Mouse (Mus musculus): ENCODE results near the gene Sptbn2. TPM values are rescaled to one million over a fixed set of nuclear protein-coding genes. Genes with fewer than 3 reads are reported as not detected.

Sptbn2 gene
- polyA plus RNA-seq, 1 experiment from 2014 or later: 2.6 TPM

Other genes with a start within 250 kb of the Sptbn2 start
- gene Syt12, start 233.7 kb upstream of the Sptbn2 start, polyA plus RNA-seq (2016; fragmentation: Nextera tagmentation; extraction: Ambion mirVana): 0.63 and 0.88 TPM in 2 replicates
- gene 2010003K11Rik, start 212.6 kb upstream of the Sptbn2 start, polyA plus RNA-seq (2016; fragmentation: Nextera tagmentation; extraction: Ambion mirVana): not detected in 2 replicates
- 20.6 and 24.0 TPM in 2 replicates for gene Pcx, start 200.7 kb upstream of the Sptbn2 start, polyA plus RNA-seq (2016; fragmentation: Nextera tagmentation; extraction: Ambion mirVana)
- 12.1 and 15.4 TPM in 2 replicates for gene Lrfn4, start 95.5 kb upstream of the Sptbn2 start, polyA plus RNA-seq (2016; fragmentation: Nextera tagmentation; extraction: Ambion mirVana)
- 68.1 and 68.8 TPM in 2 replicates for gene Rce1, start 85.5 kb upstream of the Sptbn2 start, polyA plus RNA-seq (2016; fragmentation: Nextera tagmentation; extraction: Ambion mirVana)
- gene Gm960, start 12.5 kb upstream of the Sptbn2 start, polyA plus RNA-seq (2016; fragmentation: Nextera tagmentation; extraction: Ambion mirVana): 5.6 and 6.9 TPM in 2 replicates
- gene Rbm4b, start 45.3 kb downstream of the Sptbn2 start, polyA plus RNA-seq (2016; fragmentation: Nextera tagmentation; extraction: Ambion mirVana): 111 and 116 TPM in 2 replicates
- 80.1 and 90.2 TPM in 2 replicates for gene Rbm4, start 82.7 kb downstream of the Sptbn2 start, polyA plus RNA-seq (2016; fragmentation: Nextera tagmentation; extraction: Ambion mirVana)
- 36.3 and 57.2 TPM in 2 replicates for gene Gm21992, start 100.4 kb downstream of the Sptbn2 start, polyA plus RNA-seq (2016; fragmentation: Nextera tagmentation; extraction: Ambion mirVana)
- 113 and 114 TPM in 2 replicates for gene Rbm14, start 100.5 kb downstream of the Sptbn2 start, polyA plus RNA-seq (2016; fragmentation: Nextera tagmentation; extraction: Ambion mirVana)
- 56.4 and 60.4 TPM in 2 replicates for gene Ccs, start 128.2 kb downstream of the Sptbn2 start, polyA plus RNA-seq (2016; fragmentation: Nextera tagmentation; extraction: Ambion mirVana)
- 0.06 and 0.09 TPM in 2 replicates for gene Ccdc87, start 128.2 kb downstream of the Sptbn2 start, polyA plus RNA-seq (2016; fragmentation: Nextera tagmentation; extraction: Ambion mirVana)
- gene Ctsf, start 144.0 kb downstream of the Sptbn2 start, polyA plus RNA-seq (2016; fragmentation: Nextera tagmentation; extraction: Ambion mirVana): 31.6 and 36.0 TPM in 2 replicates
- gene Actn3, start 166.7 kb downstream of the Sptbn2 start, polyA plus RNA-seq (2016; fragmentation: Nextera tagmentation; extraction: Ambion mirVana): 9.0 and 9.1 TPM in 2 replicates
- gene Zdhhc24, start 167.5 kb downstream of the Sptbn2 start, polyA plus RNA-seq (2016; fragmentation: Nextera tagmentation; extraction: Ambion mirVana): 9.5 and 10.7 TPM in 2 replicates
- 5.1 and 6.5 TPM in 2 replicates for gene Bbs1, start 195.5 kb downstream of the Sptbn2 start, polyA plus RNA-seq (2016; fragmentation: Nextera tagmentation; extraction: Ambion mirVana)
- 148 and 152 TPM in 2 replicates for gene Dpp3, start 217.1 kb downstream of the Sptbn2 start, polyA plus RNA-seq (2016; fragmentation: Nextera tagmentation; extraction: Ambion mirVana)
- 3.4 and 4.5 TPM in 2 replicates for gene Peli3, start 232.0 kb downstream of the Sptbn2 start, polyA plus RNA-seq (2016; fragmentation: Nextera tagmentation; extraction: Ambion mirVana)